Mouse (Mus musculus) liver, embryonic 16.5 days (tissue): ENCODE measurements around the gene Mpv17l2. TPM values are rescaled to one million over a fixed set of nuclear protein-coding genes. Genes with fewer than 3 reads are reported as not detected.
A peak's percentile ranks its signal among the peaks of the same experiment; 100 is the strongest.

ENCODE experiments used
- ATAC-seq: fragments of 200-750 bp; cut with Nextera tagmentation; 2 replicates; pipeline ENCODE4 v1.8.0; 2017; ENCODE audit warnings: low read depth, mild to moderate bottlenecking, moderate number of reproducible peaks, moderate library complexity
- H3K27ac ChIP-seq: fragments of 300-500 bp; sonication (generic); 2 replicates; pipeline ENCODE4 v1.5.1; 2014; ENCODE audit warnings: mild to moderate bottlenecking, low read length
- H3K27me3 ChIP-seq: fragments of 300-500 bp; sonication (generic); 2 replicates; pipeline ENCODE4 v1.6.1; 2014; ENCODE audit warnings: low read depth, low read length, mixed read lengths; ENCODE audit not compliant: control insufficient read depth, insufficient read depth
- H3K36me3 ChIP-seq: fragments of 300-500 bp; sonication (generic); 2 replicates; pipeline ENCODE4 v1.6.1; 2014; ENCODE audit warnings: mild to moderate bottlenecking; ENCODE audit not compliant: control insufficient read depth, insufficient read depth
- H3K4me1 ChIP-seq: fragments of 300-500 bp; sonication (generic); 2 replicates; pipeline ENCODE4 v1.6.1; 2014; ENCODE audit warnings: low read depth, low read length, mixed read lengths; ENCODE audit not compliant: control insufficient read depth
- H3K4me2 ChIP-seq: fragments of 300-500 bp; sonication (generic); 2 replicates; pipeline ENCODE4 v1.6.1; 2014; ENCODE audit warnings: low read depth, low read length, mixed read lengths
- H3K4me3 ChIP-seq: fragments of 300-500 bp; sonication (generic); 2 replicates; pipeline ENCODE4 v1.5.1; 2014; ENCODE audit warnings: low read depth, mild to moderate bottlenecking, low read length
- H3K9ac ChIP-seq: fragments of 300-500 bp; sonication (generic); 2 replicates; pipeline ENCODE4 v1.6.1; 2014; ENCODE audit warnings: low read depth, low read length
- H3K9me3 ChIP-seq: fragments of 300-500 bp; sonication (generic); replicated peaks from 2 replicates; pipeline ENCODE4 v1.6.1; 2016; ENCODE audit warnings: low read length; ENCODE audit not compliant: control insufficient read depth
- WGBS: fragments of 180-500 bp; shearing (Covaris S2); extraction: QIAGEN DNeasy Blood & Tissue Kit; methylation state at CpG from one replicate; pipeline ENCODE4 v1.1.7; 2014; ENCODE audit not compliant: insufficient replicate concordance; 5-methylcytosine and 5-hydroxymethylcytosine counted together
- microRNA-seq: library from miRNA; unstranded; fragments of <30 nt; microRNA quantifications from one replicate; pipeline ENCODE4, GENCODE M21; 2016
- polyA plus RNA-seq: library from polyadenylated mRNA; unstranded; fragments of >200 nt; fragmentation: Nextera tagmentation; extraction: Ambion mirVana; gene quantifications from 2 replicates; pipeline ENCODE4 v1.2.1, GENCODE M21; 2015

The Mpv17l2 gene
- polyA plus RNA-seq, 1 experiment from 2014 or later = 32.1 TPM

- no peaks in the 10 kb centered on the region for H3K9me3 ChIP-seq
- no peak within 1 kb of the TSS for H3K4me2 ChIP-seq
- peak; percentile 47 for ATAC-seq
- H3K27me3 ChIP-seq = no peaks in the 10 kb centered on the region
- no peak within 1 kb of the TSS for H3K9ac ChIP-seq
- no peaks in the 10 kb centered on the region for H3K36me3 ChIP-seq
- no peak within 1 kb of the TSS for H3K4me3 ChIP-seq
- peaks cover 2% of the 10 kb centered on the region for H3K4me1 ChIP-seq
- H3K27ac ChIP-seq = no peak within 1 kb of the TSS
- 2% methylated on average over 19 of the region's 19 CpGs for WGBS
These were observed 42.4 kb downstream of the Mpv17l2 start, which contains the start of gene Gm3336 for GRCm38 (mm10) chr8:70718297-70718696. Gene Gm3336 (plus strand): TSS chr8:70718543.

- no peaks in the 10 kb centered on the region for H3K27me3 ChIP-seq
- ATAC-seq = no peak
- no peak overlapping the region for H3K4me2 ChIP-seq
- no peak overlapping the region for H3K27ac ChIP-seq
- no peaks in the 10 kb centered on the region for H3K36me3 ChIP-seq
- 71% methylated on average over 40 of the region's 40 CpGs for WGBS
- H3K9me3 ChIP-seq = no peaks in the 10 kb centered on the region
- peaks cover 2% of the 10 kb centered on the region for H3K4me1 ChIP-seq
- H3K9ac ChIP-seq = no peak overlapping the region
- no peak overlapping the region for H3K4me3 ChIP-seq
These were observed 44.0 kb downstream of the Mpv17l2 start for GRCm38 (mm10) chr8:70716521-70717400.

- no peak overlapping the region for H3K27ac ChIP-seq
- WGBS = 47% methylated on average over 2 of the region's 2 CpGs
- no peak for ATAC-seq
These were observed 45.7 kb downstream of the Mpv17l2 start for GRCm38 (mm10) chr8:70715086-70715485.

GRCm38 (mm10) chr8:70713991-70714390 lies 46.8 kb downstream of the Mpv17l2 start:
- H3K9me3 ChIP-seq = no peaks in the 10 kb centered on the region
- no peak overlapping the region for H3K4me3 ChIP-seq
- H3K27ac ChIP-seq = no peak overlapping the region
- ATAC-seq = no peak
- peaks cover 2% of the 10 kb centered on the region for H3K4me1 ChIP-seq
- WGBS = 65% methylated on average over 7 of the region's 7 CpGs
- H3K9ac ChIP-seq = no peak overlapping the region
- H3K4me2 ChIP-seq = no peak overlapping the region
- H3K27me3 ChIP-seq = no peaks in the 10 kb centered on the region
- no peaks in the 10 kb centered on the region for H3K36me3 ChIP-seq

More at GRCm38 (mm10) chr8:70715086-70715485, 45.7 kb downstream of the Mpv17l2 start:
- Histone ChIP-seq H3K27me3 (no peaks in the 10 kb centered on the region), H3K4me1 (peaks cover 2% of the 10 kb centered on the region), H3K4me3 (no peak overlapping the region), H3K4me2 (no peak overlapping the region), H3K36me3 (no peaks in the 10 kb centered on the region), H3K9ac (no peak overlapping the region), H3K9me3 (no peaks in the 10 kb centered on the region)

GRCm38 (mm10) chr8:70711041-70711440 lies 49.7 kb downstream of the Mpv17l2 start:
- no peak for ATAC-seq
- Histone ChIP-seq H3K27me3 (no peaks in the 10 kb centered on the region), H3K4me1 (no peaks in the 10 kb centered on the region), H3K4me3 (no peak overlapping the region), H3K4me2 (no peak overlapping the region), H3K9me3 (no peaks in the 10 kb centered on the region), H3K9ac (no peak overlapping the region), H3K36me3 (no peaks in the 10 kb centered on the region), H3K27ac (no peak overlapping the region)
- WGBS = 62% methylated on average over 11 of the region's 11 CpGs

- Histone ChIP-seq H3K27me3 (no peaks in the 10 kb centered on the region), H3K4me1 (no peaks in the 10 kb centered on the region), H3K4me2 (no peak overlapping the region), H3K9me3 (no peaks in the 10 kb centered on the region), H3K4me3 (no peak overlapping the region), H3K36me3 (no peaks in the 10 kb centered on the region), H3K27ac (no peak overlapping the region), H3K9ac (no peak overlapping the region)
- ATAC-seq = no peak
- 65% methylated on average over 1 of the region's 1 CpGs for WGBS
These were observed 50.5 kb downstream of the Mpv17l2 start for GRCm38 (mm10) chr8:70710296-70710695.

- no peak overlapping the region for H3K27ac ChIP-seq
- no peak overlapping the region for H3K4me2 ChIP-seq
- no peaks in the 10 kb centered on the region for H3K27me3 ChIP-seq
- H3K9ac ChIP-seq = no peak overlapping the region
- no peak overlapping the region for H3K4me3 ChIP-seq
- H3K36me3 ChIP-seq = no peaks in the 10 kb centered on the region
- ATAC-seq = no peak
- WGBS = 75% methylated on average over 9 of the region's 9 CpGs
- no peaks in the 10 kb centered on the region for H3K9me3 ChIP-seq
- H3K4me1 ChIP-seq = no peaks in the 10 kb centered on the region
These were observed 51.0 kb downstream of the Mpv17l2 start for GRCm38 (mm10) chr8:70709794-70710193.

Small RNAs within 50 kb of the gene (microRNA-seq; reads per million reads assigned to microRNA genes)
- gene Mir7240 = not detected

Other genes with a start within 250 kb of the Mpv17l2 start
- gene Fkbp8, start 233.2 kb downstream of the Mpv17l2 start, polyA plus RNA-seq = 155 and 158 TPM in 2 replicates
- gene Kxd1, start 233.0 kb downstream of the Mpv17l2 start, polyA plus RNA-seq = 27.6 and 29.0 TPM in 2 replicates
- 12.9 and 16.8 TPM in 2 replicates for gene Ell, start 221.5 kb downstream of the Mpv17l2 start, polyA plus RNA-seq
- gene Isyna1, start 166.6 kb downstream of the Mpv17l2 start, polyA plus RNA-seq = 35.0 and 38.0 TPM in 2 replicates
- 25.1 and 32.3 TPM in 2 replicates for gene Ssbp4, start 152.1 kb downstream of the Mpv17l2 start, polyA plus RNA-seq
- gene Lrrc25, start 144.8 kb downstream of the Mpv17l2 start, polyA plus RNA-seq = 7.5 and 9.0 TPM in 2 replicates
- gene Gdf15, start 128.5 kb downstream of the Mpv17l2 start, polyA plus RNA-seq = 2.7 and 3.1 TPM in 2 replicates
- 18.9 and 20.5 TPM in 2 replicates for gene Pgpep1, start 100.6 kb downstream of the Mpv17l2 start, polyA plus RNA-seq
- gene Lsm4, start 87.7 kb downstream of the Mpv17l2 start, polyA plus RNA-seq = 104 and 113 TPM in 2 replicates
- gene Jund, start 62.0 kb downstream of the Mpv17l2 start, polyA plus RNA-seq = 12.3 and 17.5 TPM in 2 replicates
- gene Iqcn, start 57.5 kb downstream of the Mpv17l2 start, polyA plus RNA-seq = 0.02 TPM in 1 of 2 replicates, not detected in the other
- 0.40 and 0.47 TPM in 2 replicates for gene Gm3336, start 42.4 kb downstream of the Mpv17l2 start, polyA plus RNA-seq
- 1.5 and 2.2 TPM in 2 replicates for gene Pde4c, start 37.2 kb downstream of the Mpv17l2 start, polyA plus RNA-seq
- 2.2 and 3.4 TPM in 2 replicates for gene Rab3a, start 6.3 kb downstream of the Mpv17l2 start, polyA plus RNA-seq
- 12.2 and 13.9 TPM in 2 replicates for gene Pik3r2, start 15.8 kb upstream of the Mpv17l2 start, polyA plus RNA-seq
- gene Mast3, start 44.1 kb upstream of the Mpv17l2 start, polyA plus RNA-seq = 7.5 and 9.0 TPM in 2 replicates
- 0.06 and 0.35 TPM in 2 replicates for gene Il12rb1, start 47.5 kb upstream of the Mpv17l2 start, polyA plus RNA-seq
- 11.6 and 13.5 TPM in 2 replicates for gene Arrdc2, start 78.8 kb upstream of the Mpv17l2 start, polyA plus RNA-seq
- 0.20 and 0.46 TPM in 2 replicates for gene Kcnn1, start 102.3 kb upstream of the Mpv17l2 start, polyA plus RNA-seq
- 42.5 and 43.1 TPM in 2 replicates for gene Ccdc124, start 113.0 kb upstream of the Mpv17l2 start, polyA plus RNA-seq
- gene Slc5a5, start 131.8 kb upstream of the Mpv17l2 start, polyA plus RNA-seq = 0.11 TPM in 1 of 2 replicates, not detected in the other
- gene Rpl18a, start 136.5 kb upstream of the Mpv17l2 start, polyA plus RNA-seq = 2,028 and 2,149 TPM in 2 replicates
- 12.1 and 14.4 TPM in 2 replicates for gene Map1s, start 145.0 kb upstream of the Mpv17l2 start, polyA plus RNA-seq